Mouse (Mus musculus): ENCODE data around the gene Ivns1abp. TPM values are rescaled to one million over a fixed set of nuclear protein-coding genes. Genes with fewer than 3 reads are reported as not detected.
"Not testable (repeated sequence)": the region's sequence is repeated elsewhere in the genome, so short reads cannot be mapped to it uniquely, and the experiment has no call there.

Gene Ivns1abp
- polyA plus RNA-seq, 1 experiment from 2014 or later, result 101 TPM

GRCm38 (mm10) chr1:151301904-151302303 is 42.4 kb upstream of the Ivns1abp start:
- no peak overlapping the region for H3K4me2 ChIP-seq (replicated peaks; ENCODE audit: low read depth)
- 63% methylated on average over 3 of the region's 3 CpGs for WGBS
- no peak for TF ChIP-seq CTCF (IDR thresholded peaks at IDR 0.05; ENCODE audit: low read depth)
- no peaks in the 10 kb centered on the region for H3K36me3 ChIP-seq (ENCODE audit: control insufficient read depth, insufficient read depth)
- H3K4me3 ChIP-seq (ENCODE audit: low read depth, low read length), result no peak overlapping the region
- H3K9ac ChIP-seq (ENCODE audit: low read depth, low read length), result no peak overlapping the region
- H3K27ac ChIP-seq (ENCODE audit: low read depth, low read length), result no peak overlapping the region
- no peaks in the 10 kb centered on the region for H3K27me3 ChIP-seq (replicated peaks; ENCODE audit: control insufficient read depth, insufficient read depth, low read length)
- H3K4me1 ChIP-seq (replicated peaks; ENCODE audit: control insufficient read depth, insufficient read depth, low read length), result no peaks in the 10 kb centered on the region; the same call in 1 of the 2 replicates
- H3K9me3 ChIP-seq (ENCODE audit: control insufficient read depth), result no peaks in the 10 kb centered on the region
- no peak for ATAC-seq

DNA sequence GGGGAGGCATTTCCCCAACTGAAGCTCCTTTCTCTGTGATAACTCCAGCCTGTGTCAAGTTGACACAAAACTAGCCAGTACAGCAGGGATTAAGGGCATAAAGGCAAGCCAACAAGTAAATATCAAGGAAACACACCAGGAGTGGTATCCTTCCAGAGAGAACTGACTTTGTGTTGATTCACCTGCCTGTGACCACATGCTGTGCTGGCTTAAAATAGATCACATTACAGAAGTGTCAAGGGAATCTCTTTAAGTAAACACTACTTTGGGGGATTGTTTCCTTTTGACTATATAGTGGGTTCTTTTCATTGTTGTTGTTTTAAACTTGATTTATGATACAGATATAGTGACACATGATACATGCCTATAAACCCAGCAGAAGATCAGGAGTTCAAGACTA is 41.0 kb upstream of the Ivns1abp start:
- TF ChIP-seq CTCF (IDR thresholded peaks at IDR 0.05; ENCODE audit: low read depth), result no peak

DNA sequence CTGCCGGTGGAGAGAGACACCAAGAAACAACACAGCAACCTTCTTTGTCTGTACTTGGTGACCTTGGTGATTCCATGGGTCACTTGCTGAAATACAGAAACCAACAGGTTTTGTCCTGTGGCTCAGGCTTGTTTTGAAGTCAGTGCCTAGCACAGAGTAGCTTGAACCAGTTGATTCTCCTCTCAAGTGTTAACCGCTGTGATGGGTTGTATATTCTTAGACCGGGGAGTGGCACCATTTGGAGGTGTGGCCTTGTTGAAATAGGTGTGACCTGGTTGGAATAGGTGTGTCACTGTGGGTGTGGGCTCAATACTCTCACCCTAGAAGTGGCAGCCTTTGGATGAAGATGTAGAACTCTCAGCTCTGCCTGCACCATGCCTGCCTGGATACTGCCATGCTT is 39.3 kb upstream of the Ivns1abp start:
- 59% methylated on average over 3 of the region's 3 CpGs for whole genome bisulfite sequencing
- not testable (repeated sequence) for H3K4me1 ChIP-seq (replicated peaks; ENCODE audit: control insufficient read depth, insufficient read depth, low read length); H3K27me3 ChIP-seq (replicated peaks; ENCODE audit: control insufficient read depth, insufficient read depth, low read length); H3K4me2 ChIP-seq (replicated peaks; ENCODE audit: low read depth); H3K9ac ChIP-seq (ENCODE audit: low read depth, low read length); H3K36me3 ChIP-seq (ENCODE audit: control insufficient read depth, insufficient read depth); H3K9me3 ChIP-seq (ENCODE audit: control insufficient read depth); H3K4me3 ChIP-seq (ENCODE audit: low read depth, low read length)
- ATAC-seq, result peak; percentile 78
- peak overlapping the region; percentile 50 for H3K27ac ChIP-seq (ENCODE audit: low read depth, low read length)

More for the DNA sequence above, 41.0 kb upstream of the Ivns1abp start:
- no peak for ATAC-seq
- H3K36me3 ChIP-seq (ENCODE audit: control insufficient read depth, insufficient read depth), result no peaks in the 10 kb centered on the region
- no peaks in the 10 kb centered on the region for H3K9me3 ChIP-seq (ENCODE audit: control insufficient read depth)
- no peak overlapping the region for H3K4me2 ChIP-seq (replicated peaks; ENCODE audit: low read depth)
- H3K27me3 ChIP-seq (replicated peaks; ENCODE audit: control insufficient read depth, insufficient read depth, low read length), result no peaks in the 10 kb centered on the region
- no peak overlapping the region for H3K27ac ChIP-seq (ENCODE audit: low read depth, low read length)
- no peak overlapping the region for H3K9ac ChIP-seq (ENCODE audit: low read depth, low read length)
- no peaks in the 10 kb centered on the region for H3K4me1 ChIP-seq (replicated peaks; ENCODE audit: control insufficient read depth, insufficient read depth, low read length)
- H3K4me3 ChIP-seq (ENCODE audit: low read depth, low read length), result no peak overlapping the region

GRCm38 (mm10) chr1:151307059-151307458 is 37.2 kb upstream of the Ivns1abp start:
- no peaks in the 10 kb centered on the region for H3K9me3 ChIP-seq (ENCODE audit: control insufficient read depth)
- H3K27ac ChIP-seq (ENCODE audit: low read depth, low read length), result peak overlapping the region; percentile 54; the same call in 1 of the 2 replicates
- no peaks in the 10 kb centered on the region for H3K27me3 ChIP-seq (replicated peaks; ENCODE audit: control insufficient read depth, insufficient read depth, low read length)
- H3K4me2 ChIP-seq (replicated peaks; ENCODE audit: low read depth), result no peak overlapping the region
- H3K36me3 ChIP-seq (ENCODE audit: control insufficient read depth, insufficient read depth), result no peaks in the 10 kb centered on the region
- 44% methylated on average over 2 of the region's 2 CpGs for WGBS
- TF ChIP-seq CTCF (IDR thresholded peaks at IDR 0.05; ENCODE audit: low read depth), result no peak
- no peaks in the 10 kb centered on the region for H3K4me1 ChIP-seq (replicated peaks; ENCODE audit: control insufficient read depth, insufficient read depth, low read length)
- no peak for ATAC-seq
- H3K4me3 ChIP-seq (ENCODE audit: low read depth, low read length), result no peak overlapping the region
- H3K9ac ChIP-seq (ENCODE audit: low read depth, low read length), result no peak overlapping the region

DNA sequence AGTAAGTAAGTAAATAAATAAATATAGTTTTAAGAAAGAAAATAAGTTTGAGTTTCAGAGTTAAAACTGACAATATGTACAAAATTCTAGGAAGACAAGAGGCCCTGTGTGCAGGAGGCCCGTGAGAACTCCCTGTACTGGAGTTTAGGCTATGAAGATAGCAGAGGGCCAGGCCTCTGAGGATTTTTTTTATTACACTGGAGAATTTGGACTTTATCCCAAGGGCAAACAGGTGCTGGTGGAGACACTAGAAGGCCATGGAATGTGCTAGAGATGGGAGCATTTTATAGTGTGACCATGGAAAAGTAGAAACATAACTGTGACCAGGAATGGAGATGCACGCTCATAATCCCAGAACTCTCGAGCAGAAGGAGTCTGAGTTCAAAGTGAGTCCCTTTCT is 36.5 kb upstream of the Ivns1abp start:
- Histone ChIP-seq H3K27me3 (replicated peaks; ENCODE audit: control insufficient read depth, insufficient read depth, low read length) (no peaks in the 10 kb centered on the region), H3K4me1 (replicated peaks; ENCODE audit: control insufficient read depth, insufficient read depth, low read length) (no peaks in the 10 kb centered on the region), H3K27ac (ENCODE audit: low read depth, low read length) (0 out of 2 replicates have a peak overlapping the region, but pooled peaks have one; percentile 54), H3K36me3 (ENCODE audit: control insufficient read depth, insufficient read depth) (no peaks in the 10 kb centered on the region), H3K9ac (ENCODE audit: low read depth, low read length) (no peak overlapping the region), H3K9me3 (ENCODE audit: control insufficient read depth) (no peaks in the 10 kb centered on the region), H3K4me2 (replicated peaks; ENCODE audit: low read depth) (no peak overlapping the region), H3K4me3 (ENCODE audit: low read depth, low read length) (no peak overlapping the region)
- 40% methylated on average over 3 of the region's 3 CpGs for WGBS
- TF ChIP-seq CTCF (IDR thresholded peaks at IDR 0.05; ENCODE audit: low read depth), result no peak
- ATAC-seq, result peak; percentile 82

DNA sequence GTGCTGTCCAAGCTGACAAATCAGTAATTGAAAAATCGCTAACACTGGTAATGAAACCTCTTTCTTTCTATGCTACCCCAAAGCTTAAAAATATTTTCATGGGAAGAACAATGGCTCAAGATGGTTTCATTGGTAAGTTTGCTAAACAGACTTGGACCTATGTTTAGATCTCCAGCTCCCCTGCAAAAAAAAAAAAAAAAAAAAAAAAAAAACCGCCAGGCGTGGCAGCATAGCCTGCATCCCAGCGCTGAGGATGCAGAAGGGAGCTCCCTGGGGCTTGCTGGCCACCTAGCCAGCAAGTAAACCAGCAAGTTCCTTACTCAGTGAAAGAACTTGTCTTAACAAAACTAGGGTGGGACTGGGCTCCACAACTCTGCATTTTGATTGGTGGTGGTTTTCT is 35.8 kb upstream of the Ivns1abp start:
- H3K4me3 ChIP-seq (ENCODE audit: low read depth, low read length), result no peak overlapping the region
- ATAC-seq, result no peak
- TF ChIP-seq CTCF (IDR thresholded peaks at IDR 0.05; ENCODE audit: low read depth), result no peak
- no peak overlapping the region for H3K4me2 ChIP-seq (replicated peaks; ENCODE audit: low read depth)
- no peaks in the 10 kb centered on the region for H3K4me1 ChIP-seq (replicated peaks; ENCODE audit: control insufficient read depth, insufficient read depth, low read length)
- no peaks in the 10 kb centered on the region for H3K36me3 ChIP-seq (ENCODE audit: control insufficient read depth, insufficient read depth)
- WGBS, result 67% methylated on average over 4 of the region's 4 CpGs
- no peaks in the 10 kb centered on the region for H3K9me3 ChIP-seq (ENCODE audit: control insufficient read depth)
- no peaks in the 10 kb centered on the region for H3K27me3 ChIP-seq (replicated peaks; ENCODE audit: control insufficient read depth, insufficient read depth, low read length)
- no peak overlapping the region for H3K9ac ChIP-seq (ENCODE audit: low read depth, low read length)
- peak overlapping the region; percentile 41; the same call in 1 of the 2 replicates for H3K27ac ChIP-seq (ENCODE audit: low read depth, low read length)

GRCm38 (mm10) chr1:151310511-151310910 is 33.8 kb upstream of the Ivns1abp start:
- Histone ChIP-seq H3K9me3 (ENCODE audit: control insufficient read depth) (no peaks in the 10 kb centered on the region), H3K4me3 (ENCODE audit: low read depth, low read length) (no peak overlapping the region), H3K4me2 (replicated peaks; ENCODE audit: low read depth) (no peak overlapping the region), H3K9ac (ENCODE audit: low read depth, low read length) (no peak overlapping the region), H3K36me3 (ENCODE audit: control insufficient read depth, insufficient read depth) (no peaks in the 10 kb centered on the region), H3K27me3 (replicated peaks; ENCODE audit: control insufficient read depth, insufficient read depth, low read length) (no peaks in the 10 kb centered on the region), H3K4me1 (replicated peaks; ENCODE audit: control insufficient read depth, insufficient read depth, low read length) (no peaks in the 10 kb centered on the region), H3K27ac (ENCODE audit: low read depth, low read length) (no peak overlapping the region)
- no peak for ATAC-seq
- WGBS, result 58% methylated on average over 5 of the region's 5 CpGs
- TF ChIP-seq CTCF (IDR thresholded peaks at IDR 0.05; ENCODE audit: low read depth), result no peak

All from intestine, postnatal 0 days (tissue).